Mouse (Mus musculus): ENCODE measurements at regions not wholly inside any gene's neighbourhood (a gene's known extent, or its start where the extent isn't known, plus 50 kb on each side); places are given as distances from the start of the nearest gene placed in this dataset.

GRCm38 (mm10) chr14:62164918-62165317 lies 127.5 kb upstream of the Rnaseh2b start:
- TF ChIP-seq HCFC1 (IDR thresholded peaks at IDR 0.05; ENCODE audit: borderline replicate concordance, insufficient read depth, low read length), result no peak
- TF ChIP-seq MAFK (IDR thresholded peaks at IDR 0.05; ENCODE audit: insufficient read depth, low read depth, low read length), result no peak
- TF ChIP-seq CHD2 (IDR thresholded peaks at IDR 0.05; ENCODE audit: low read depth, low read length), result no peak
- TF ChIP-seq ZNF384 (IDR thresholded peaks at IDR 0.05; ENCODE audit: low read depth, low read length), result no peak
- TF ChIP-seq ZC3H11A (IDR thresholded peaks at IDR 0.05; ENCODE audit: borderline replicate concordance, low read depth, low read length), result no peak

All from ES-E14 (cell line).